Mouse (Mus musculus) hindbrain, embryonic 11.5 days (tissue): ENCODE data around the gene Qrich2. TPM values are rescaled to one million over a fixed set of nuclear protein-coding genes. Genes with fewer than 3 reads are reported as not detected.
A peak's percentile ranks its signal among the peaks of the same experiment; 100 is the strongest.

Experiments used
- ATAC-seq: fragments of 200-750 bp; cut with Nextera tagmentation; 2 replicates; pipeline ENCODE4 v1.8.0; 2017; ENCODE audit warnings: mild to moderate bottlenecking, moderate TSS enrichment, moderate library complexity; ENCODE audit not compliant: low FRiP score
- DNase-seq: peaks from one replicate; pipeline ENCODE4 v3.0.0-alpha.2; 2015; ENCODE audit warnings: low spot score
- H3K27ac ChIP-seq: fragments of 300-500 bp; sonication (generic); 2 replicates; pipeline ENCODE4 v1.5.1; 2014; ENCODE audit warnings: mild to moderate bottlenecking, low read depth, low read length
- H3K27me3 ChIP-seq: fragments of 300-500 bp; sonication (generic); 2 replicates; pipeline ENCODE4 v1.6.1; 2014; ENCODE audit warnings: mild to moderate bottlenecking, low read length, moderate library complexity, mixed read lengths; ENCODE audit not compliant: control insufficient read depth, insufficient read depth
- H3K36me3 ChIP-seq: fragments of 300-500 bp; sonication (generic); 2 replicates; pipeline ENCODE4 v1.6.1; 2014; ENCODE audit warnings: mild to moderate bottlenecking, low read length, moderate library complexity, mixed read lengths; ENCODE audit not compliant: control insufficient read depth, insufficient read depth
- H3K4me1 ChIP-seq: fragments of 300-500 bp; sonication (generic); replicated peaks from 2 replicates; pipeline ENCODE4 v1.6.1; 2014; ENCODE audit warnings: low read length, mixed read lengths; ENCODE audit not compliant: control insufficient read depth, insufficient read depth
- H3K4me2 ChIP-seq: fragments of 300-500 bp; sonication (generic); replicated peaks from 2 replicates; pipeline ENCODE4 v1.6.1; 2014; ENCODE audit warnings: mild to moderate bottlenecking, low read depth, low read length
- H3K4me3 ChIP-seq: fragments of 300-500 bp; sonication (generic); 2 replicates; pipeline ENCODE4 v1.5.1; 2014; ENCODE audit warnings: low read depth, low read length
- H3K9ac ChIP-seq: fragments of 300-500 bp; sonication (generic); 2 replicates; pipeline ENCODE4 v1.6.1; 2014; ENCODE audit warnings: low read depth, low read length
- H3K9me3 ChIP-seq: fragments of 300-500 bp; sonication (generic); 2 replicates; pipeline ENCODE4 v1.6.1; 2016; ENCODE audit warnings: low read length; ENCODE audit not compliant: control insufficient read depth
- WGBS: fragments of 180-500 bp; shearing (Covaris S2); extraction: QIAGEN DNeasy Blood & Tissue Kit; methylation state at CpG from one replicate; pipeline ENCODE4 v1.1.7; 2014; 5-methylcytosine and 5-hydroxymethylcytosine counted together
- polyA plus RNA-seq: library from polyadenylated mRNA; unstranded; fragments of >200 nt; fragmentation: Nextera tagmentation; extraction: Ambion mirVana; gene quantifications from 2 replicates; pipeline ENCODE4 v1.2.1, GENCODE M21; 2014

The Qrich2 gene
- polyA plus RNA-seq, 1 experiment from 2014 or later = 0.17 TPM

DNA sequence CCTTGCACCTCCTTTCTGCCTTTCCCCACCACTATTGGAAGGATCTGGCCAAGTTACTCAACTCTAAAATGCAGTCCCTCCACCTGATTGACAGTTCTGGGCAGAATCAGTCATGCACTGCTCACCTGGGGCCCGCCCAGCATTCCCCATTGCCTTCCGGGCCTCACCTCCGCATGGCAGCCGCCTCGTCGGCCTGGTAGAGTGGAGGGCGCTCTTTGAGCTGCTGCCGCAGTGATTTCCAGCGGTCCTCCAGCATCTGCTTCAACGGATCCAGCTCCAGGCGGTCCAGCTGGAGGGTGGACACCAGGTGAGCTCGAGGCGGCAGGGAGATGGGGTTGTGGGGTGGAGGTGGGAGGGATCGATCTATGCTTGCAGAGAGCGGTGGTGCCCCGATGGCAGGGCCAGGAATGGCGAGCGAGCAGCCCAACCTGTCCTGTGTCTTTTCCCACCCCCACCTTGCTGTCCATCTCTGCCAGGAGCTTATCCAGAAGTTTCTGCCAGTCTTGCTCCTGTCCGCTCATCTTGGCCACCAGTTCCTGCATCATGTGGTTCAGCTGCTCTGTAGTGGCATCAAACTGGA is 19.6 kb downstream of the Qrich2 start:
- H3K9me3 ChIP-seq = no peaks in the 10 kb centered on the region
- no peaks in the 10 kb centered on the region for H3K4me1 ChIP-seq
- 0 out of 2 replicates have a peak, but pooled peaks have one; percentile 3 for ATAC-seq

GRCm38 (mm10) chr11:116445596-116446307 is 20.3 kb downstream of the Qrich2 start:
- DNase-seq (peak; percentile 95), ATAC-seq (peak; percentile 53)
- WGBS = 38% methylated on average over 16 of the region's 16 CpGs
- Histone ChIP-seq H3K4me1 (no peaks in the 10 kb centered on the region), H3K4me3 (no peak overlapping the region), H3K4me2 (no peak overlapping the region), H3K27me3 (peaks cover 7% of the 10 kb centered on the region; the same call in 1 of the 2 replicates), H3K36me3 (no peaks in the 10 kb centered on the region), H3K27ac (no peak overlapping the region), H3K9ac (no peak overlapping the region), H3K9me3 (no peaks in the 10 kb centered on the region)

More for the DNA sequence above, 19.6 kb downstream of the Qrich2 start:
- Histone ChIP-seq H3K4me3 (no peak overlapping the region), H3K9ac (no peak overlapping the region), H3K27ac (no peak overlapping the region), H3K4me2 (no peak overlapping the region), H3K36me3 (no peaks in the 10 kb centered on the region), H3K27me3 (peaks cover 7% of the 10 kb centered on the region; the same call in 1 of the 2 replicates)
- WGBS = 16% methylated on average over 19 of the region's 19 CpGs
- no peak for DNase-seq

- H3K4me3 ChIP-seq = no peak overlapping the region
- no peak for DNase-seq
- no peak overlapping the region; the same call in 1 of the 2 replicates for H3K9ac ChIP-seq
- no peaks in the 10 kb centered on the region for H3K9me3 ChIP-seq
- no peak overlapping the region for H3K27ac ChIP-seq
- no peak overlapping the region for H3K4me2 ChIP-seq
- H3K36me3 ChIP-seq = no peaks in the 10 kb centered on the region
- no peaks in the 10 kb centered on the region for H3K4me1 ChIP-seq
- ATAC-seq = no peak
- peaks cover 7% of the 10 kb centered on the region; the same call in 1 of the 2 replicates for H3K27me3 ChIP-seq
- WGBS = 96% methylated on average over 6 of the region's 6 CpGs
Measured at GRCm38 (mm10) chr11:116443935-116444334, 22.1 kb downstream of the Qrich2 start.

GRCm38 (mm10) chr11:116443311-116443710 is 22.7 kb downstream of the Qrich2 start:
- Histone ChIP-seq H3K4me3 (no peak overlapping the region), H3K27ac (no peak overlapping the region), H3K9ac (no peak overlapping the region; the same call in 1 of the 2 replicates), H3K27me3 (peaks cover 7% of the 10 kb centered on the region; the same call in 1 of the 2 replicates), H3K4me1 (no peaks in the 10 kb centered on the region), H3K4me2 (no peak overlapping the region), H3K9me3 (no peaks in the 10 kb centered on the region), H3K36me3 (no peaks in the 10 kb centered on the region)
- DNase-seq (no peak), ATAC-seq (no peak)
- 82% methylated on average over 6 of the region's 6 CpGs for WGBS

DNA sequence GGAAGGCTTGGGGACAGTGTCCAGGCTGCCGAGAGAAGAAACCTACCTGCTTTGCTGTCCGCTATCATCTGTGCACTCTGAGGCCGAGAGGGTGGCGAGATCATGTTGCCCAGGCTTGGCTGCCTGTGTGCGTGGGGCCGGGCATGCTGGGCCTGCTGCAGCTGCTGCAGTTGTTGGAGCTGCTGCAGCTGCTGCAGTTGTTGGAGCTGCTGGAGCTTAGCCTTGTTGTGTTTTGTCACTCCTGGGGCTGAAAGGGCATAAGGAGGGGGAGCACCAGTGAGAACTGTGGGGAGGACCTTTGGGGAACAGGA is 23.2 kb downstream of the Qrich2 start:
- H3K9ac ChIP-seq = no peak overlapping the region
- ATAC-seq (no peak), DNase-seq (no peak)
- H3K36me3 ChIP-seq = no peaks in the 10 kb centered on the region
- H3K4me1 ChIP-seq = no peaks in the 10 kb centered on the region
- no peak overlapping the region for H3K4me3 ChIP-seq
- peaks cover 7% of the 10 kb centered on the region; the same call in 1 of the 2 replicates for H3K27me3 ChIP-seq
- 78% methylated on average over 6 of the region's 6 CpGs for WGBS
- H3K4me2 ChIP-seq = no peak overlapping the region
- H3K27ac ChIP-seq = no peak overlapping the region
- no peaks in the 10 kb centered on the region for H3K9me3 ChIP-seq

DNA sequence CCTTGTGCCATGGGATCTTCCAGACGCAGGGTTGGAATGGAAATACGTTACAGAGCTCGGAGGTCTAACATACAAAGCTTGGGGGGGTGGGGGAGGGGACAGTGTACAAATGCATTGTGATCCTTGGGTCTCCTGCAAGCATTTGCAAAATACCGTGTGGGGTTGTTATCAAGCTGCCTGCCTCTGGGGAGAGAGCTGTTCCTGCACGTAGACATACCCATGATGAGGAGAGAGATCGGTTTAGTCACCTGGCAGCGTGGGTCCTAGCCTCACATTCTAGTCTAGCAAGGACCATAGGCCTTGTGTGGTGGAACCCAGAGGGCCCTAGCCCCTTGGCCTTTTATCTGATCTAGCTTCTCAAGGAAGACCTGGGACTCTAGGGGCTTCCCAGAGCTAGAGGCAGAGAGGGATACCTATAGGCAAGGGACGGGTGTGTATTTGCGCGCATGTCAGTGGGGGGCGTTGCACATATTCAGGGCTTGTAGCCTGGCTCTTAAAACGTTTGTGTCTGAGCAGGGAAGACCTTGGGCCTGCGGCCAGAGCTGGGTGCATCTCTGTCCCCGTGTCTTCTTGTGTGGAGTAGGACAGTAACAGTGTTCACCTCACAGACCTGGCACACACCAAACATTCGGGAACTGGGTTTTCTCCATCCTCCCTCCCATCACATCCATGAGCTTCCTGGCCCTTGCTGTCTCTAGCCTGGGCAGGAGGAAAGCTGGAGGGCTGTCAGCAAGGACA is 23.7 kb downstream of the Qrich2 start:
- peaks cover 7% of the 10 kb centered on the region; the same call in 1 of the 2 replicates for H3K27me3 ChIP-seq
- H3K9ac ChIP-seq = no peak overlapping the region
- no peak overlapping the region for H3K27ac ChIP-seq
- H3K36me3 ChIP-seq = 0 out of 2 replicates have a peak, but pooled peaks cover 2% of the 10 kb centered on the region
- no peaks in the 10 kb centered on the region for H3K9me3 ChIP-seq
- H3K4me2 ChIP-seq = no peak overlapping the region
- WGBS = 83% methylated on average over 15 of the region's 15 CpGs
- ATAC-seq = no peak
- peaks cover 2% of the 10 kb centered on the region; the same call in 1 of the 2 replicates for H3K4me1 ChIP-seq
- H3K4me3 ChIP-seq = no peak overlapping the region
- DNase-seq = no peak

DNA sequence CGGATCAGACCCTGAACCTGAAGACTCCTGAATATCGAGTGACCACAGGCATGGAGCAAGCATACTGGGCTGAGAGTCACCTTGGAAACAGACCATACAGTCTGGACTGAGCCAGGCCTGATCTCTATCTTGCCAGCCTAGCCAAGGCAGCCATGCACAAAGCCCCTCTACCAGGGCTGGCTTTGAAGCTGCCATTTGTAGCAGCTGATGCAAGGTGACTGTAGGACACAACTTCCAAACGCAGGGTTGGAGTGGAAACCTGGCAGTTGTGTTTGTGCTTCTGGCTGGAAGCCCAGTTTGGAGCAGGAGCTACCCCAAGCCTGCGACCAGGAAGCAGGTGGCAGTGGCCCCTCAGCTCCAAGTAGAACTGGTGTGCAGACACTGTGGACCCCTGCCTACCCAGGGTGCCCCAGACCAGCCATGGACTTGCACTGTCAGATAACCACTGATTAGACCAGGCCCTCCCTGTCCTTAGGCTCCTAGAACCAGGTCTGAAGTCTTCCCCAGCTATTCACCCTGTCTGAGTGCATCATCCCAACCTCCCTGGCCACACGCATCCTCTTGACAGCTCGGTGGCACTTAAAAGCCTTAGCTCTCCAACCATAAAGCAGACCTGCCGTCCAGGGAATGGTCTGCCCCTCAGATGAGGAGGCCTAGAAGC is 25.5 kb downstream of the Qrich2 start:
- no peaks in the 10 kb centered on the region for H3K27me3 ChIP-seq
- H3K4me2 ChIP-seq = no peak overlapping the region
- no peak for ATAC-seq
- H3K36me3 ChIP-seq = 0 out of 2 replicates have a peak, but pooled peaks cover 4% of the 10 kb centered on the region
- H3K4me3 ChIP-seq = no peak overlapping the region
- H3K4me1 ChIP-seq = peaks cover 16% of the 10 kb centered on the region
- no peak overlapping the region for H3K9ac ChIP-seq
- H3K27ac ChIP-seq = no peak overlapping the region
- DNase-seq = no peak
- no peaks in the 10 kb centered on the region for H3K9me3 ChIP-seq
- WGBS = 86% methylated on average over 7 of the region's 7 CpGs
